Mouse (Mus musculus) MEL (cell line): ENCODE measurements at regions not wholly inside any gene's neighbourhood (a gene's known extent, or its start where the extent isn't known, plus 50 kb on each side); places are given as distances from the start of the nearest gene placed in this dataset.

ENCODE experiments used
- BHLHE40 ChIP-seq: IDR thresholded peaks from 2 replicates; pipeline ENCODE4 v1.6.1; 2012; ENCODE audit warnings: low read depth, mild to moderate bottlenecking, inconsistent platforms, low read length, improper control_type of control experiment, borderline replicate concordance
- ETS1 ChIP-seq: IDR thresholded peaks from 2 replicates; pipeline ENCODE4 v1.6.1; 2012; ENCODE audit warnings: low read depth, mild to moderate bottlenecking, inconsistent platforms, low read length, improper control_type of control experiment, moderate library complexity
- GABPA ChIP-seq: IDR thresholded peaks from 2 replicates; pipeline ENCODE4 v1.6.1; 2012; ENCODE audit warnings: low read depth, mild to moderate bottlenecking, inconsistent platforms, low read length, improper control_type of control experiment, moderate library complexity
- GATA1 ChIP-seq: IDR thresholded peaks from 2 replicates; pipeline ENCODE4 v1.6.1; 2011; ENCODE audit warnings: low read depth, low read length, improper control_type of control experiment
- MAFK ChIP-seq: IDR thresholded peaks from 2 replicates; pipeline ENCODE4 v1.6.1; 2011; ENCODE audit warnings: low read depth, mild to moderate bottlenecking, low read length, improper control_type of control experiment, borderline replicate concordance
- MAZ ChIP-seq: IDR thresholded peaks from 2 replicates; pipeline ENCODE4 v1.6.1; 2012; ENCODE audit warnings: low read depth, mild to moderate bottlenecking, inconsistent platforms, low read length, improper control_type of control experiment
- MEF2A ChIP-seq: IDR thresholded peaks from 2 replicates; pipeline ENCODE4 v1.6.1; 2014; ENCODE audit warnings: low read depth, mild to moderate bottlenecking, inconsistent platforms, low read length, improper control_type of control experiment; ENCODE audit not compliant: poor library complexity, insufficient replicate concordance, severe bottlenecking; ENCODE audit errors: extremely low read depth
- POLR2A ChIP-seq, 2 experiments: IDR thresholded peaks; 2 replicates each; pipeline ENCODE4 v1.6.1; 2011 to 2012; ENCODE audit warnings: low read length in 2 of 2, mild to moderate bottlenecking in 2 of 2, control low read depth in 1 of 2, improper control_type of control experiment in 1 of 2, low read depth in 1 of 2, moderate library complexity in 1 of 2; ENCODE audit not compliant: control insufficient read depth in 1 of 2, insufficient read depth in 1 of 2, poor library complexity in 1 of 2

GRCm38 (mm10) chr13:16678246-16679024, 666.8 kb downstream of the Inhba start:
- TF ChIP-seq GABPA (no peak), ETS1 (no peak), MEF2A (no peak), GATA1 (no peak), POLR2A (IDR thresholded peaks at IDR 0.05; ENCODE audit: control insufficient read depth in 1 of 2, insufficient read depth in 1 of 2, low read depth in 1 of 2, low read length in 2 of 2, poor library complexity in 1 of 2) (no peak), MAFK (no peak), MAZ (no peak), BHLHE40 (no peak)
